Mouse (Mus musculus): ENCODE results near the gene Gm20479. TPM values are rescaled to one million over a fixed set of nuclear protein-coding genes. Genes with fewer than 3 reads are reported as not detected.

Gene Gm20479
- polyA plus RNA-seq, 1 experiment = not detected

DNA sequence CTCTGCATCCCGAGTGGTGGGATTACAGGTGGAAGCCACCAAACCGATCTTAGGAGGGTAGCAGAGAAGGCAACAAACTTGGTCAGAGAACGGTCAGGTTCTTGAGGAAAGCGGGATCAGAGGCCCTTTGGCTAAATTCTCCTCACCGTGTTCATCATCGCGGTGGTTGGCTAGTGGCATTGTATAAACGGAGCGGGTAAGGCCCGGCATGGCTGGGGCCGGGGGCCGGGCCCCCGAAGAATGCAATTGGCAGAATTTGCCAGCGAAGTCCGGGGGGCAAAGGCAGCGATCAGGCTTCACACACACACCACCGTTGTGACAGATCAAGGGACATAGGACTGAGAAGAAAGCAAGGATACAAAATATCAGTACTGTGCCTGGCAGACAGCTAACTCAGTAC is 27.2 kb downstream of the Gm20479 start:
- Histone ChIP-seq H3K27ac (ENCODE audit: insufficient read depth, low read depth, low read length) (no peak overlapping the region), H3K4me1 (ENCODE audit: control insufficient read depth, insufficient read depth, insufficient read length, low read length) (peaks cover 24% of the 10 kb centered on the region), H3K4me3 (ENCODE audit: low read depth, low read length) (no peak overlapping the region), H3K36me3 (ENCODE audit: control insufficient read depth, insufficient read depth, low read length) (no peaks in the 10 kb centered on the region), H3K27me3 (ENCODE audit: control insufficient read depth, insufficient read depth, low read length) (peaks cover 28% of the 10 kb centered on the region)
- WGBS = 29% methylated on average over 17 of the region's 17 CpGs
- no peak for TF ChIP-seq CTCF (IDR thresholded peaks at IDR 0.05; ENCODE audit: extremely low read depth, insufficient read length, insufficient replicate concordance, low read depth, low read length)
- TF ChIP-seq POLR2A (IDR thresholded peaks at IDR 0.05; ENCODE audit: low read depth, low read length) = no peak

DNA sequence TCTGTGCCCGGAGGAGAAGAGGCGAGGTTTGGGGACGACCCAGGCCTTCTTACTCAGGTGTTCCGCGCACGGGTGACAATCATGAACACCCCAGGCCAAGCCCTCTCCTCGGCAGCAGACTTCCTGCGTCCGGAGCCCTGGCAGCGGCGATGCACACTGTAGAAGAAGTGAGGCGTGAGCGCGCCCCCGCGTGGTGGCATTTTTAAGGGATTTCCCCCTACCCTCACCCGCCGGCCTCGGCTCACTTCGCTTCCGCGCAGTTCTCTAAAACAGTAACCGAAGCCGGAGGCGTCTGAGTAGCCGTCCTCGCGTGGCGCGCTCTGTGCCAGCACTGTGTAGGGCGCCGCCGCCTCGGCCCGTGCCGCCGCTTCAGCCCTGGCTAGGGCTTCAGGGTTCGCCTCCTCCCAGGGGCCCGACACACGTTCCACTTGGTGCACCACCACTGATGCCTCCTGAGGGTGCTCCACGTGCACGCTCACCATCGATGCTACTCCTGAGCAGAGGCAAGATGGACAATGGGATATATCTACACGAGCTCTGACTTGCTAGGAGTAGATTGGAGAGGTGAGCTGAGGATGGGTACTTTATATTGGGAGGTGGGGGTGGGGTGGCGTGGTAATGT is 27.8 kb downstream of the Gm20479 start:
- WGBS = 7% methylated on average over 45 of the region's 45 CpGs
- no peak for TF ChIP-seq POLR2A (IDR thresholded peaks at IDR 0.05; ENCODE audit: low read depth, low read length)
- TF ChIP-seq CTCF (IDR thresholded peaks at IDR 0.05; ENCODE audit: extremely low read depth, insufficient read length, insufficient replicate concordance, low read depth, low read length) = peak; percentile 67
- Histone ChIP-seq H3K27ac (ENCODE audit: insufficient read depth, low read depth, low read length) (no peak overlapping the region), H3K27me3 (ENCODE audit: control insufficient read depth, insufficient read depth, low read length) (peaks cover 25% of the 10 kb centered on the region), H3K4me3 (ENCODE audit: low read depth, low read length) (peak overlapping the region; percentile 42), H3K4me1 (ENCODE audit: control insufficient read depth, insufficient read depth, insufficient read length, low read length) (peaks cover 24% of the 10 kb centered on the region), H3K36me3 (ENCODE audit: control insufficient read depth, insufficient read depth, low read length) (no peaks in the 10 kb centered on the region)

- Histone ChIP-seq H3K27ac (ENCODE audit: insufficient read depth, low read depth, low read length) (no peak overlapping the region), H3K4me3 (ENCODE audit: low read depth, low read length) (no peak overlapping the region), H3K27me3 (ENCODE audit: control insufficient read depth, insufficient read depth, low read length) (peaks cover 17% of the 10 kb centered on the region), H3K4me1 (ENCODE audit: control insufficient read depth, insufficient read depth, insufficient read length, low read length) (peaks cover 24% of the 10 kb centered on the region), H3K36me3 (ENCODE audit: control insufficient read depth, insufficient read depth, low read length) (no peaks in the 10 kb centered on the region)
- TF ChIP-seq CTCF (IDR thresholded peaks at IDR 0.05; ENCODE audit: extremely low read depth, insufficient read length, insufficient replicate concordance, low read depth, low read length) (no peak), POLR2A (IDR thresholded peaks at IDR 0.05; ENCODE audit: low read depth, low read length) (no peak)
- WGBS = 21% methylated on average over 16 of the region's 16 CpGs
Observed at GRCm38 (mm10) chr7:27328648-27329047, 28.6 kb downstream of the Gm20479 start.

GRCm38 (mm10) chr7:27328161-27328560 is 29.1 kb downstream of the Gm20479 start:
- no peak overlapping the region for H3K4me3 ChIP-seq (ENCODE audit: low read depth, low read length)
- TF ChIP-seq CTCF (IDR thresholded peaks at IDR 0.05; ENCODE audit: extremely low read depth, insufficient read length, insufficient replicate concordance, low read depth, low read length) (no peak), POLR2A (IDR thresholded peaks at IDR 0.05; ENCODE audit: low read depth, low read length) (no peak)
- peaks cover 12% of the 10 kb centered on the region; the same call in 1 of the 2 replicates for H3K27me3 ChIP-seq (ENCODE audit: control insufficient read depth, insufficient read depth, low read length)
- no peaks in the 10 kb centered on the region for H3K36me3 ChIP-seq (ENCODE audit: control insufficient read depth, insufficient read depth, low read length)
- no peak overlapping the region for H3K27ac ChIP-seq (ENCODE audit: insufficient read depth, low read depth, low read length)
- peaks cover 24% of the 10 kb centered on the region for H3K4me1 ChIP-seq (ENCODE audit: control insufficient read depth, insufficient read depth, insufficient read length, low read length)
- WGBS = 83% methylated on average over 11 of the region's 11 CpGs

DNA sequence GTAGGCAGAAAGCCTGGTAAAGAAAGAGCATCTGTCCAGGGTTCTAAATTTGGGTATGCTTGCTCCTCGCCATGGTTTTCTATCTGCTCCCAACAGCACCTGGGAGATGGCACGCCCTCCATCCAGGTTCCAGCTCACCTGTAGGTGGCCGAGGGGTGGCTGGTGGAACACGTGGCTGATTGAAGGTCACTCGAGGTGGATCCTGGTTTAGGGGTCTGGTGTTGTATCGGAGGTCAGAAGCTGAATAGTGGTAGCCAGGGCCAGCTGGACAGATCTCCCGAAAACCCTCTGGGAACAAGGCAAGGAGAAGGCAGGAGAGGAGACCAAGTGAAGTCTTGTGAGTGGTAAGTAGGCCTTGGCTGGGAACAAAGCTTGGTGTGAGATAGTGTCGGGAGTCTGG is 29.7 kb downstream of the Gm20479 start:
- H3K27ac ChIP-seq (ENCODE audit: insufficient read depth, low read depth, low read length) = no peak overlapping the region
- 94% methylated on average over 8 of the region's 8 CpGs for WGBS
- H3K27me3 ChIP-seq (ENCODE audit: control insufficient read depth, insufficient read depth, low read length) = peaks cover 7% of the 10 kb centered on the region; the same call in 1 of the 2 replicates
- H3K36me3 ChIP-seq (ENCODE audit: control insufficient read depth, insufficient read depth, low read length) = no peaks in the 10 kb centered on the region
- no peak for TF ChIP-seq POLR2A (IDR thresholded peaks at IDR 0.05; ENCODE audit: low read depth, low read length)
- no peak for TF ChIP-seq CTCF (IDR thresholded peaks at IDR 0.05; ENCODE audit: extremely low read depth, insufficient read length, insufficient replicate concordance, low read depth, low read length)
- H3K4me3 ChIP-seq (ENCODE audit: low read depth, low read length) = no peak overlapping the region
- peaks cover 24% of the 10 kb centered on the region for H3K4me1 ChIP-seq (ENCODE audit: control insufficient read depth, insufficient read depth, insufficient read length, low read length)

GRCm38 (mm10) chr7:27326101-27326880 is 30.9 kb downstream of the Gm20479 start:
- 70% methylated on average over 34 of the region's 34 CpGs for WGBS
- Histone ChIP-seq H3K4me3 (ENCODE audit: low read depth, low read length) (peak overlapping the region; percentile 29; the same call in 1 of the 2 replicates), H3K4me1 (ENCODE audit: control insufficient read depth, insufficient read depth, insufficient read length, low read length) (peaks cover 21% of the 10 kb centered on the region), H3K36me3 (ENCODE audit: control insufficient read depth, insufficient read depth, low read length) (no peaks in the 10 kb centered on the region), H3K27ac (ENCODE audit: insufficient read depth, low read depth, low read length) (no peak overlapping the region), H3K27me3 (ENCODE audit: control insufficient read depth, insufficient read depth, low read length) (peaks cover 10% of the 10 kb centered on the region)
- TF ChIP-seq POLR2A (IDR thresholded peaks at IDR 0.05; ENCODE audit: low read depth, low read length) = no peak
- no peak for TF ChIP-seq CTCF (IDR thresholded peaks at IDR 0.05; ENCODE audit: extremely low read depth, insufficient read length, insufficient replicate concordance, low read depth, low read length)

GRCm38 (mm10) chr7:27325697-27326096 is 31.5 kb downstream of the Gm20479 start:
- Histone ChIP-seq H3K27ac (ENCODE audit: insufficient read depth, low read depth, low read length) (no peak overlapping the region), H3K4me3 (ENCODE audit: low read depth, low read length) (peak overlapping the region; percentile 29), H3K27me3 (ENCODE audit: control insufficient read depth, insufficient read depth, low read length) (peaks cover 10% of the 10 kb centered on the region), H3K4me1 (ENCODE audit: control insufficient read depth, insufficient read depth, insufficient read length, low read length) (peaks cover 17% of the 10 kb centered on the region), H3K36me3 (ENCODE audit: control insufficient read depth, insufficient read depth, low read length) (no peaks in the 10 kb centered on the region)
- no peak for TF ChIP-seq POLR2A (IDR thresholded peaks at IDR 0.05; ENCODE audit: low read depth, low read length)
- no peak for TF ChIP-seq CTCF (IDR thresholded peaks at IDR 0.05; ENCODE audit: extremely low read depth, insufficient read length, insufficient replicate concordance, low read depth, low read length)
- 8% methylated on average over 24 of the region's 24 CpGs for WGBS
